Mouse (Mus musculus): ENCODE measurements at regions not wholly inside any gene's neighbourhood (a gene's known extent, or its start where the extent isn't known, plus 50 kb on each side); places are given as distances from the start of the nearest gene placed in this dataset.

GRCm38 (mm10) chr11:18493981-18494380 lies 524.8 kb downstream of the Meis1 start:
- H3K27me3 ChIP-seq (ENCODE audit: control insufficient read depth, insufficient read depth, low read depth, low read length): no peaks in the 10 kb centered on the region
- whole genome bisulfite sequencing: 53% methylated on average over 5 of the region's 5 CpGs

GRCm38 (mm10) chr11:18493086-18493485 lies 525.7 kb downstream of the Meis1 start:
- Histone ChIP-seq H3K4me2 (ENCODE audit: low read length) (no peak overlapping the region), H3K27me3 (ENCODE audit: control insufficient read depth, insufficient read depth, low read depth, low read length) (no peaks in the 10 kb centered on the region), H3K4me3 (ENCODE audit: low read depth, low read length) (no peak overlapping the region), H3K9ac (ENCODE audit: low read depth, low read length) (no peak overlapping the region), H3K36me3 (ENCODE audit: control insufficient read depth, insufficient read depth, low read length) (no peaks in the 10 kb centered on the region), H3K27ac (ENCODE audit: low read length) (no peak overlapping the region), H3K9me3 (replicated peaks; ENCODE audit: control insufficient read depth, low read length, poor library complexity, severe bottlenecking) (no peaks in the 10 kb centered on the region), H3K4me1 (ENCODE audit: control insufficient read depth, insufficient read depth, low read length) (no peaks in the 10 kb centered on the region)
- WGBS: 21% methylated on average over 2 of the region's 2 CpGs
- ATAC-seq: no peak

More at GRCm38 (mm10) chr11:18493981-18494380, 524.8 kb downstream of the Meis1 start:
- Histone ChIP-seq H3K4me1 (ENCODE audit: control insufficient read depth, insufficient read depth, low read length) (no peaks in the 10 kb centered on the region), H3K4me2 (ENCODE audit: low read length) (no peak overlapping the region), H3K4me3 (ENCODE audit: low read depth, low read length) (no peak overlapping the region), H3K9me3 (replicated peaks; ENCODE audit: control insufficient read depth, low read length, poor library complexity, severe bottlenecking) (no peaks in the 10 kb centered on the region), H3K27ac (ENCODE audit: low read length) (no peak overlapping the region), H3K9ac (ENCODE audit: low read depth, low read length) (no peak overlapping the region), H3K36me3 (ENCODE audit: control insufficient read depth, insufficient read depth, low read length) (no peaks in the 10 kb centered on the region)
- ATAC-seq: no peak

GRCm38 (mm10) chr11:18489517-18490256 lies 529.1 kb downstream of the Meis1 start:
- no peak for ATAC-seq
- no peaks in the 10 kb centered on the region for H3K27me3 ChIP-seq (ENCODE audit: control insufficient read depth, insufficient read depth, low read depth, low read length)

GRCm38 (mm10) chr11:18478841-18479240 lies 525.2 kb upstream of the Etaa1 start:
- no peak overlapping the region for H3K9ac ChIP-seq (ENCODE audit: low read depth, low read length)
- no peaks in the 10 kb centered on the region for H3K27me3 ChIP-seq (ENCODE audit: control insufficient read depth, insufficient read depth, low read depth, low read length)
- no peaks in the 10 kb centered on the region for H3K36me3 ChIP-seq (ENCODE audit: control insufficient read depth, insufficient read depth, low read length)
- H3K9me3 ChIP-seq (replicated peaks; ENCODE audit: control insufficient read depth, low read length, poor library complexity, severe bottlenecking): no peaks in the 10 kb centered on the region
- no peak overlapping the region for H3K27ac ChIP-seq (ENCODE audit: low read length)
- no peaks in the 10 kb centered on the region for H3K4me1 ChIP-seq (ENCODE audit: control insufficient read depth, insufficient read depth, low read length)
- no peak overlapping the region for H3K4me3 ChIP-seq (ENCODE audit: low read depth, low read length)
- no peak for ATAC-seq
- H3K4me2 ChIP-seq (ENCODE audit: low read length): no peak overlapping the region

More at GRCm38 (mm10) chr11:18489517-18490256, 529.1 kb downstream of the Meis1 start:
- H3K36me3 ChIP-seq (ENCODE audit: control insufficient read depth, insufficient read depth, low read length): no peaks in the 10 kb centered on the region
- H3K9ac ChIP-seq (ENCODE audit: low read depth, low read length): no peak overlapping the region
- no peak overlapping the region for H3K4me3 ChIP-seq (ENCODE audit: low read depth, low read length)
- H3K4me1 ChIP-seq (ENCODE audit: control insufficient read depth, insufficient read depth, low read length): no peaks in the 10 kb centered on the region
- H3K27ac ChIP-seq (ENCODE audit: low read length): no peak overlapping the region
- H3K4me2 ChIP-seq (ENCODE audit: low read length): no peak overlapping the region
- WGBS: 76% methylated on average over 9 of the region's 9 CpGs
- no peaks in the 10 kb centered on the region for H3K9me3 ChIP-seq (replicated peaks; ENCODE audit: control insufficient read depth, low read length, poor library complexity, severe bottlenecking)

GRCm38 (mm10) chr11:18451271-18451670 lies 497.6 kb upstream of the Etaa1 start:
- H3K27ac ChIP-seq (ENCODE audit: low read length): no peak overlapping the region
- H3K4me2 ChIP-seq (ENCODE audit: low read length): no peak overlapping the region

GRCm38 (mm10) chr11:18448879-18449278 lies 495.2 kb upstream of the Etaa1 start:
- no peak overlapping the region for H3K27ac ChIP-seq (ENCODE audit: low read length)
- no peak overlapping the region for H3K9ac ChIP-seq (ENCODE audit: low read depth, low read length)
- H3K4me1 ChIP-seq (ENCODE audit: control insufficient read depth, insufficient read depth, low read length): no peaks in the 10 kb centered on the region
- no peak overlapping the region for H3K4me3 ChIP-seq (ENCODE audit: low read depth, low read length)
- 79% methylated on average over 1 of the region's 1 CpGs for WGBS
- no peak for ATAC-seq
- no peaks in the 10 kb centered on the region for H3K9me3 ChIP-seq (replicated peaks; ENCODE audit: control insufficient read depth, low read length, poor library complexity, severe bottlenecking)
- no peaks in the 10 kb centered on the region for H3K27me3 ChIP-seq (ENCODE audit: control insufficient read depth, insufficient read depth, low read depth, low read length)
- H3K4me2 ChIP-seq (ENCODE audit: low read length): no peak overlapping the region
- no peaks in the 10 kb centered on the region for H3K36me3 ChIP-seq (ENCODE audit: control insufficient read depth, insufficient read depth, low read length)

More at GRCm38 (mm10) chr11:18451271-18451670, 497.6 kb upstream of the Etaa1 start:
- WGBS: 77% methylated on average over 3 of the region's 3 CpGs
- Histone ChIP-seq H3K9ac (ENCODE audit: low read depth, low read length) (no peak overlapping the region), H3K9me3 (replicated peaks; ENCODE audit: control insufficient read depth, low read length, poor library complexity, severe bottlenecking) (no peaks in the 10 kb centered on the region), H3K4me3 (ENCODE audit: low read depth, low read length) (no peak overlapping the region), H3K4me1 (ENCODE audit: control insufficient read depth, insufficient read depth, low read length) (no peaks in the 10 kb centered on the region), H3K36me3 (ENCODE audit: control insufficient read depth, insufficient read depth, low read length) (no peaks in the 10 kb centered on the region), H3K27me3 (ENCODE audit: control insufficient read depth, insufficient read depth, low read depth, low read length) (no peaks in the 10 kb centered on the region)
- no peak for ATAC-seq

- H3K4me3 ChIP-seq (ENCODE audit: low read depth, low read length): no peak overlapping the region
- no peaks in the 10 kb centered on the region for H3K9me3 ChIP-seq (replicated peaks; ENCODE audit: control insufficient read depth, low read length, poor library complexity, severe bottlenecking)
- H3K27me3 ChIP-seq (ENCODE audit: control insufficient read depth, insufficient read depth, low read depth, low read length): no peaks in the 10 kb centered on the region
- no peak for ATAC-seq
- H3K27ac ChIP-seq (ENCODE audit: low read length): no peak overlapping the region
- WGBS: 77% methylated on average over 8 of the region's 8 CpGs
- H3K4me1 ChIP-seq (ENCODE audit: control insufficient read depth, insufficient read depth, low read length): no peaks in the 10 kb centered on the region
- no peak overlapping the region for H3K4me2 ChIP-seq (ENCODE audit: low read length)
- H3K9ac ChIP-seq (ENCODE audit: low read depth, low read length): no peak overlapping the region
- no peaks in the 10 kb centered on the region for H3K36me3 ChIP-seq (ENCODE audit: control insufficient read depth, insufficient read depth, low read length)
Measured at GRCm38 (mm10) chr11:18444600-18444999, 490.9 kb upstream of the Etaa1 start.

- no peak for ATAC-seq
- Histone ChIP-seq H3K9ac (ENCODE audit: low read depth, low read length) (no peak overlapping the region), H3K4me2 (ENCODE audit: low read length) (no peak overlapping the region), H3K9me3 (replicated peaks; ENCODE audit: control insufficient read depth, low read length, poor library complexity, severe bottlenecking) (no peaks in the 10 kb centered on the region), H3K4me1 (ENCODE audit: control insufficient read depth, insufficient read depth, low read length) (no peaks in the 10 kb centered on the region), H3K36me3 (ENCODE audit: control insufficient read depth, insufficient read depth, low read length) (no peaks in the 10 kb centered on the region), H3K27me3 (ENCODE audit: control insufficient read depth, insufficient read depth, low read depth, low read length) (no peaks in the 10 kb centered on the region), H3K27ac (ENCODE audit: low read length) (no peak overlapping the region), H3K4me3 (ENCODE audit: low read depth, low read length) (no peak overlapping the region)
- 59% methylated on average over 5 of the region's 5 CpGs for whole genome bisulfite sequencing
Measured at GRCm38 (mm10) chr11:18444101-18444500, 490.4 kb upstream of the Etaa1 start.

GRCm38 (mm10) chr11:18443156-18443555 lies 489.5 kb upstream of the Etaa1 start:
- no peaks in the 10 kb centered on the region for H3K27me3 ChIP-seq (ENCODE audit: control insufficient read depth, insufficient read depth, low read depth, low read length)
- no peak overlapping the region for H3K9ac ChIP-seq (ENCODE audit: low read depth, low read length)
- no peak overlapping the region for H3K4me2 ChIP-seq (ENCODE audit: low read length)
- WGBS: 89% methylated on average over 2 of the region's 2 CpGs
- no peak overlapping the region for H3K4me3 ChIP-seq (ENCODE audit: low read depth, low read length)
- H3K36me3 ChIP-seq (ENCODE audit: control insufficient read depth, insufficient read depth, low read length): no peaks in the 10 kb centered on the region
- ATAC-seq: no peak
- H3K4me1 ChIP-seq (ENCODE audit: control insufficient read depth, insufficient read depth, low read length): no peaks in the 10 kb centered on the region
- H3K9me3 ChIP-seq (replicated peaks; ENCODE audit: control insufficient read depth, low read length, poor library complexity, severe bottlenecking): no peaks in the 10 kb centered on the region
- no peak overlapping the region for H3K27ac ChIP-seq (ENCODE audit: low read length)

All from midbrain, embryonic 16.5 days (tissue).